Mouse (Mus musculus): ENCODE data around the gene Fxyd2. TPM values are rescaled to one million over a fixed set of nuclear protein-coding genes. Genes with fewer than 3 reads are reported as not detected.

The Fxyd2 gene
- polyA plus RNA-seq, 2 experiments: 0.50 to 0.55 TPM

- 31% methylated on average over 33 of the region's 33 CpGs for WGBS (ENCODE audit: insufficient replicate concordance)
- Histone ChIP-seq H3K4me1 (replicated peaks; ENCODE audit: control insufficient read depth in 2 of 2, insufficient read depth in 2 of 2, low read length in 1 of 2) (no peaks in the 10 kb centered on the region), H3K9ac (replicated peaks) (no peak overlapping the region), H3K4me3 (ENCODE audit: insufficient read depth in 1 of 2, low read depth in 2 of 2, low read length in 2 of 2) (no peak overlapping the region), H3K27ac (no peak overlapping the region), H3K4me2 (ENCODE audit: low read depth) (0 out of 2 replicates have a peak overlapping the region, but pooled peaks have one; percentile 18), H3K9me3 (ENCODE audit: control insufficient read depth, low read length) (no peaks in the 10 kb centered on the region), H3K36me3 (replicated peaks; ENCODE audit: control insufficient read depth, insufficient read depth, low read depth) (no peaks in the 10 kb centered on the region), H3K27me3 (ENCODE audit: control insufficient read depth, insufficient read depth, low read length) (no peaks in the 10 kb centered on the region)
- ATAC-seq (ENCODE audit: insufficient read depth): no peak
- DNase-seq (ENCODE audit: low read depth in 3 of 3, low spot score in 3 of 3): no peak
- peak; percentile 85 for TF ChIP-seq CTCF (IDR thresholded peaks at IDR 0.05; ENCODE audit: low read depth)
- no peak for TF ChIP-seq EP300 (IDR thresholded peaks at IDR 0.05; ENCODE audit: low read depth)
These were observed 8.5 kb downstream of the Fxyd2 start for GRCm38 (mm10) chr9:45407706-45408675.

GRCm38 (mm10) chr9:45410193-45410592, 10.7 kb downstream of the Fxyd2 start:
- ATAC-seq (ENCODE audit: insufficient read depth) (no peak), DNase-seq (ENCODE audit: low read depth in 3 of 3, low spot score in 3 of 3) (no peak)
- H3K4me1 ChIP-seq (replicated peaks; ENCODE audit: control insufficient read depth in 2 of 2, insufficient read depth in 2 of 2, low read length in 1 of 2): no peaks in the 10 kb centered on the region
- no peak overlapping the region for H3K9ac ChIP-seq (replicated peaks)
- no peak overlapping the region for H3K4me2 ChIP-seq (ENCODE audit: low read depth)
- H3K27ac ChIP-seq: no peak overlapping the region
- TF ChIP-seq EP300 (IDR thresholded peaks at IDR 0.05; ENCODE audit: low read depth): no peak
- no peak for TF ChIP-seq CTCF (IDR thresholded peaks at IDR 0.05; ENCODE audit: low read depth)
- 56% methylated on average over 5 of the region's 5 CpGs for WGBS (ENCODE audit: insufficient replicate concordance)
- H3K4me3 ChIP-seq (ENCODE audit: insufficient read depth in 1 of 2, low read depth in 2 of 2, low read length in 2 of 2): no peak overlapping the region
- no peaks in the 10 kb centered on the region for H3K36me3 ChIP-seq (replicated peaks; ENCODE audit: control insufficient read depth, insufficient read depth, low read depth)
- H3K9me3 ChIP-seq (ENCODE audit: control insufficient read depth, low read length): no peaks in the 10 kb centered on the region
- no peaks in the 10 kb centered on the region for H3K27me3 ChIP-seq (ENCODE audit: control insufficient read depth, insufficient read depth, low read length)

GRCm38 (mm10) chr9:45410614-45411013, 11.1 kb downstream of the Fxyd2 start:
- 67% methylated on average over 2 of the region's 2 CpGs for WGBS (ENCODE audit: insufficient replicate concordance)
- no peak for ATAC-seq (ENCODE audit: insufficient read depth)
- no peak for DNase-seq (ENCODE audit: low read depth in 3 of 3, low spot score in 3 of 3)
- Histone ChIP-seq H3K9me3 (ENCODE audit: control insufficient read depth, low read length) (no peaks in the 10 kb centered on the region), H3K4me2 (ENCODE audit: low read depth) (no peak overlapping the region), H3K9ac (replicated peaks) (no peak overlapping the region), H3K4me1 (replicated peaks; ENCODE audit: control insufficient read depth in 2 of 2, insufficient read depth in 2 of 2, low read length in 1 of 2) (no peaks in the 10 kb centered on the region), H3K36me3 (replicated peaks; ENCODE audit: control insufficient read depth, insufficient read depth, low read depth) (no peaks in the 10 kb centered on the region), H3K4me3 (ENCODE audit: insufficient read depth in 1 of 2, low read depth in 2 of 2, low read length in 2 of 2) (no peak overlapping the region), H3K27ac (no peak overlapping the region), H3K27me3 (ENCODE audit: control insufficient read depth, insufficient read depth, low read length) (no peaks in the 10 kb centered on the region)
- no peak for TF ChIP-seq CTCF (IDR thresholded peaks at IDR 0.05; ENCODE audit: low read depth)
- no peak for TF ChIP-seq EP300 (IDR thresholded peaks at IDR 0.05; ENCODE audit: low read depth)

GRCm38 (mm10) chr9:45411111-45411510, 11.6 kb downstream of the Fxyd2 start:
- H3K27me3 ChIP-seq (ENCODE audit: control insufficient read depth, insufficient read depth, low read length): no peaks in the 10 kb centered on the region
- no peak overlapping the region for H3K4me2 ChIP-seq (ENCODE audit: low read depth)
- H3K4me1 ChIP-seq (replicated peaks; ENCODE audit: control insufficient read depth in 2 of 2, insufficient read depth in 2 of 2, low read length in 1 of 2): no peaks in the 10 kb centered on the region
- no peak overlapping the region for H3K9ac ChIP-seq (replicated peaks)
- ATAC-seq (ENCODE audit: insufficient read depth) (no peak), DNase-seq (ENCODE audit: low read depth in 3 of 3, low spot score in 3 of 3) (no peak)
- H3K27ac ChIP-seq: no peak overlapping the region
- no peak overlapping the region for H3K4me3 ChIP-seq (ENCODE audit: insufficient read depth in 1 of 2, low read depth in 2 of 2, low read length in 2 of 2)
- WGBS (ENCODE audit: insufficient replicate concordance): 65% methylated on average over 3 of the region's 3 CpGs
- H3K9me3 ChIP-seq (ENCODE audit: control insufficient read depth, low read length): no peaks in the 10 kb centered on the region
- TF ChIP-seq CTCF (IDR thresholded peaks at IDR 0.05; ENCODE audit: low read depth) (no peak), EP300 (IDR thresholded peaks at IDR 0.05; ENCODE audit: low read depth) (no peak)
- H3K36me3 ChIP-seq (replicated peaks; ENCODE audit: control insufficient read depth, insufficient read depth, low read depth): no peaks in the 10 kb centered on the region

GRCm38 (mm10) chr9:45411803-45412202, 12.3 kb downstream of the Fxyd2 start:
- Histone ChIP-seq H3K9me3 (ENCODE audit: control insufficient read depth, low read length) (no peaks in the 10 kb centered on the region), H3K4me3 (ENCODE audit: insufficient read depth in 1 of 2, low read depth in 2 of 2, low read length in 2 of 2) (no peak overlapping the region), H3K27ac (no peak overlapping the region), H3K27me3 (ENCODE audit: control insufficient read depth, insufficient read depth, low read length) (no peaks in the 10 kb centered on the region), H3K4me1 (replicated peaks; ENCODE audit: control insufficient read depth in 2 of 2, insufficient read depth in 2 of 2, low read length in 1 of 2) (no peaks in the 10 kb centered on the region; a peak in 1 of 4 replicates), H3K36me3 (replicated peaks; ENCODE audit: control insufficient read depth, insufficient read depth, low read depth) (no peaks in the 10 kb centered on the region), H3K9ac (replicated peaks) (no peak overlapping the region), H3K4me2 (ENCODE audit: low read depth) (no peak overlapping the region)
- ATAC-seq (ENCODE audit: insufficient read depth): no peak
- WGBS (ENCODE audit: insufficient replicate concordance): 17% methylated on average over 7 of the region's 7 CpGs
- TF ChIP-seq EP300 (IDR thresholded peaks at IDR 0.05; ENCODE audit: low read depth): no peak
- peak; percentile 46; the same call in 1 of the 2 replicates for TF ChIP-seq CTCF (IDR thresholded peaks at IDR 0.05; ENCODE audit: low read depth)
- peak in 2 of 3 experiments; percentile 3 to 16 for DNase-seq (ENCODE audit: low read depth in 3 of 3, low spot score in 3 of 3)
